Mouse (Mus musculus) R1 (cell line): ENCODE results near the gene Ccdc137.
A peak's percentile ranks its signal among the peaks of the same experiment; 100 is the strongest.

ENCODE experiments used
- DNase-seq: peaks from one replicate; pipeline ENCODE4 v3.0.0-alpha.2; 2018; ENCODE audit warnings: low read depth, low spot score

Ccdc137 gene

DNA sequence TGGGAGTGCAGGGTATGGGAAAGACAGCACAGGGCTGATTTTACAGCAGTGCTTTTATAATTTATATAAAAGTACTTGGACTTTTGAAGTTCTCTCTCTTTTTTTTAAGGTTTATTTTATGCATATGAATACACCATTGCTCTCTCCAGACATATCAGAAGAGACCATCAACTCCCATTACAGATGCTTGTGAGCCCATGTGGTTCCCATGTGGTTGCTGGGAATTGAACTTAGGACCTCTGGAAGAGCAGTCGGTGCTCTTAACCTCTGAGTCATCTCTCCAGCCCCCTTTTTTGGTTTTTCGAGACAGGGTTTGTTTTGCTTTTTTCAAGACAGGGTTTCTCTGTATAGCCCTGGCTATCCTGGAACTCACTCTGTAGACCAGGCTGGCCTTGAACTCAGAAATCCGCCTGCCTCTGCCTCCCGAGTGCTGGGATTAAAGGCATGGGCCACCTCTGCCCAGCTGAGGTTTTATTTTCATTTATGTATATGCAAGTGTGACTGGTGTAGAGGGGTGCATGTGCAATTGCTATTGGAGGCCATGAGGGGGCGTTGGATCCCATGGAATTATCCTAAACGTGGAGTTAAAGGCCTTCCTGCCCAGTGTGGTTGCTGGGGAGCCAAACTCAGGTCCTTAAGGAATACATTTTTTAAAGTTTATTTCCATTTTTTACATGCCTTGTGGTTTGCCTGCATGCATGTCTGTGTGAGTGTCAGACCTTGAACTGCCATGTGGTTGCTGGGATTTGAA is 1.1 kb downstream of the Ccdc137 start:
- peak; percentile 71 for DNase-seq

GRCm38 (mm10) chr11:120463536-120463935 is 5.6 kb downstream of the Ccdc137 start:
- no peak for DNase-seq

- DNase-seq, result no peak
These were observed 6.5 kb downstream of the Ccdc137 start for GRCm38 (mm10) chr11:120464365-120464764.

- no peak for DNase-seq
These were observed 7.6 kb downstream of the Ccdc137 start for GRCm38 (mm10) chr11:120465521-120465920.

DNA sequence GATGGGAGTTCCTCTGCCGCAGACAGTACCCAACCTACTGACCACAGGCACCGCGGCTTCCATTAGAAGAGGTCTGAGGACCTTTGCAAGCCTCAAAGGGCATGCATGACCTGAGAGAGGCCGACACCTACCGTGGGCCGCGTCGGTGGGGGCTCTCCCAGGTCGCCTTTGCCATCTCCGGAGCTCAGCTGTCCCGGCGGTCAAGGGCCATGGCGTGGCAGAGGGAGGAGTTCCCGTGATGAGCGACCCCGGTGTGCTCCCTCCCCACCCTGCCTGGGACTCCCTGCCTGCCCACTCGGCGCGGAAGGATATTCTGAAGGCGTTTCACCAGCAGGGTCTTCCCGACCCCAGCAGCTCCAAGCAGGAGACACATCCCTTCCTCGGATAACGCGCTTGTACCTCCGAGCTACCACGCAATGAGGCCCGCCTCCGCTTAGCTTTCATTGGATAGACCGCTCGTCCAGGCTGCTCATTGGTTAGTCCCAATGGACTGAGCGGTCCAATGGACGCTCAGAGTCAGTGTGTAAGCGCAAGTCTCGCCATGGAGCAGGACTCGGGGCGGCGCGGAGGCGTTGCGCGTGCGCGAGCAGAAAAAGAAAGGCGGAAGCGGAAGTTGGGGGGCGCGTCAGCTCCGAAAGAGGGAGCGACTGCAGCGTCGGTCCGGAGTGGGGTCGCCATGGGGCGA is 9.3 kb downstream of the Ccdc137 start, which contains the start of gene Arl16:
Arl16 (minus strand) TSS at position 557 of the 685 bp plus-strand sequence.
- DNase-seq, result peak; percentile 100

- DNase-seq, result no peak
These were observed 9.8 kb downstream of the Ccdc137 start for GRCm38 (mm10) chr11:120467736-120468092.

DNA sequence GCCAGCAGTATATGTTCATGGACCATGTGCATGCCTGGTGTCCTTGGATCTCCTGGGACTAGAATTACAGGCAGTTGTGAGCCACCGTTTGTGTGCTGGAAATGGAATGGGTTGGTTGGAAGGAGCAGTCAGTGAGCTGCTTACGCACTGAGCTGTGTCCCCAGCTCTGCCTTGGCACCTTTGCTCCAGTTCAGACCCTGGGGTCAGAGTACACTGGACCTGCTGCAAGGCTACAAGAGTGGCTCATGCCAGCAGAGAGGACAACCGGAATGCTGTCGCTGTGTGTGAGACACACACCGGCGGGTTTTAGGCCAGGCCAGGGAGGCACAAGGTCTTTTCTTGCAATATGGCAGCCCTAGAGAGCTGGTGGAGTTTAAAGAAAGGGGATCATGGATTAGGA is 14.1 kb downstream of the Ccdc137 start:
- no peak for DNase-seq

DNA sequence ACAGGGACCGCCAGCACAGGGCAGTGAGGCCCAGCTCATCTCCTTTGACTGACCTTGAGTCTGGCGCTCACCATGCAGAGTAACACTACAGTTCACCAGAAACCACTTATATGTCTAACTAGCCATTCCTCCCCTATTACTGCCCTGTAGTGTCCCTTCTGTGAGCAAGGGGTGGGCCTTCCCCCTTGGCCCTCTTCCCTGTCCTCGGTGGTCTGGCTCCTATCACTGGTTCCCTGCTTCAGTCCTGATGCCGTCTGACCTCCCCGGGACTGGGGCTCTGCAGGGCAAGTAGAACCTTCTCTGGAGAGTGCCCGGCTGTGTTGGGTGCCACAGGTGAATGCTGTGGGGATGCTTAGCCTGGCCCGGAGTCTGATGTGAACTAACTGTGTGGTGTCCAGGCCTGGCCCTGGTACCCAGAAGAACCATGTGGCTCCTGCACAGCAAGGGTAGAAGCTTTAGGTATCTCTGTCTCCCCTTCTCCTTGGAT is 25.6 kb downstream of the Ccdc137 start:
- DNase-seq, result no peak

DNA sequence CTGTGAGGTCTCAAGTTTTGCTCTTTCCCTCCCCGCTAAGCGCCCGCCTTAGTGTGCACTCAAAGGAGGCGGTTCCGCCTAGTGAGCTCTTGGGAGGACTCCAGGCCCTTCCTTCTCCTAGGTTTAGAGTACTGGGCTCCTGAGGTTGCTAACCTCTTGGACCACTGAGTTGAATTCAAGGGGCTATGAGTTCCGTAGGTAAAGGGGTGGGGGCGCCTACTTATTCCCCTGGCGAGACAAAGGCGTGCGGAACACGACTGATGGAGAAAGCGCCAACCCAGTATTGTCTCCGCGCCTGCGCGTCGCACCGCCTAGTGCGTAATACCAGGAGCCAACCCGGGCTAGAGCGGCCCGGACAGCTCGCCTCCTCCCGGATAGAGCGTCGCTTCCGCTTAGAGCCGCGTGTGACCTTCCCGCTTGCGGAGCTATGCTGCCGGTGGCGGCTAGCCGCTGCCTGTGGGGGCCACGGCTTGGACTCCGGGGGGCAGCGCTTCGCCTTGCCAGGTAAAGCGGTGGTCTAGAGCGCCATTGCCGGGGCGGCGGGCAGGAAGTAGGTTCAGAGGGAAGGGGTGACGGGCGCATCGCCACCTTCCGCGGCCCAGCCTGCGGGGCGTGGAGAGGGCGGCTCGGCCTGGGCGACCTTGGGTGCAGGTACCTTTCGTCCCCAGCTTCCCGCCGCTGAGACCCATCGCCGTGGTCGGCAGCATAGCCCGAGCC is 26.5 kb downstream of the Ccdc137 start, which contains the start of gene Mrpl12:
Mrpl12 (plus strand) TSS at position 349 of the 717 bp plus-strand sequence.
- peak; percentile 96 for DNase-seq

DNA sequence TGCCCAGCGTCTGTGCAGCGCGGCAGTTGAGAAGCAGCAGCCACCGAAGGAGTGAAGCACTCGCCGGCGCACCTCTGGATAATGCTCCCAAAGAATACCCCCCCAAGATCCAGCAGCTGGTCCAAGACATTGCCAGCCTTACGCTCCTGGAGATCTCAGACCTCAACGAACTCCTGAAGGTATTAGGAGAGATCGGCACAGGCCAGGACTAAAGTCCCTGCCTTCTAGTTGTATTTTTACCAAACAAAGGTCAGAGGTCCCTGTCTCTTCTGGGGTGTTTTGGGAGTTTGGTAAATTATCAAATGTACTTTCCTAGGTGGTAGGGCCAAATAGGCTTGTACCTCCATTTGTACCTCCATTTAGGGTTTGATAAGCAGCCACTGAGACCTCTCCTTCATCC is 27.3 kb downstream of the Ccdc137 start:
- no peak for DNase-seq

GRCm38 (mm10) chr11:120488516-120488915 is 30.6 kb downstream of the Ccdc137 start:
- DNase-seq, result peak; percentile 35

DNA sequence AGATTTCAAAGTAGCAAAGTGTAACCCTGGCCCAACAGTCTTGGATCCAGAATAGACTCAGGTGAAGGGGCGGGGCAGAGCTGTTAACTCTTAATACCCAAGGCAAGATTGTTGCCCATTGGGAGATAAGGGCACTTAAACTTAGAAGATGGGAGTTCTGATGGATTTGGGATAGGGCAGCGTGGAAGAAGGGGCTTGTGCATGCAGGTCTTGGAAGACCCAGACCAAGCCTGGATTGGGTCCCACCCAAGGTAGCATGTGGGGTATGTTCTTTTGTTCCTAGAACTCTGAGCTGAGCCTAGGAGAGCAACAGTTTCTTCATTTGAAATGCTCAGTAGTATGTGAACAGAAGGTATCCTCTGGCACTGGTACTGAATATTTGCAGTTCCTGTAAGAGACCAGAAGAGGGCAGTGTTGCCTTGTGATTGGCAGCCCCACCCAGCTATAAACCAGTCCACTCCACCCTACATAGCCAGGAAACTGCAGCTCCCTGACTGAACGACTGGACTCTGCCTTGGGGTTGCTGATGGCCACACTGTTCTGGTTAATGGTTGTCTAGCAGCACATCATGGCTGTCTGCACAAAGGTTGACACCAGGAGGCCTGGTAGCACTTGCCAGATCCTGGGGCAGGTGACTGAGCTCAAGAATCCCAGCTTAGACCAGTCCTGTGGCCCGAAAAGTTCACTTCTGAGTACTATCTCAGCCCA is 31.3 kb downstream of the Ccdc137 start:
- DNase-seq, result peak; percentile 86

- no peak for DNase-seq
These were observed 32.6 kb downstream of the Ccdc137 start for GRCm38 (mm10) chr11:120490291-120491046.

DNA sequence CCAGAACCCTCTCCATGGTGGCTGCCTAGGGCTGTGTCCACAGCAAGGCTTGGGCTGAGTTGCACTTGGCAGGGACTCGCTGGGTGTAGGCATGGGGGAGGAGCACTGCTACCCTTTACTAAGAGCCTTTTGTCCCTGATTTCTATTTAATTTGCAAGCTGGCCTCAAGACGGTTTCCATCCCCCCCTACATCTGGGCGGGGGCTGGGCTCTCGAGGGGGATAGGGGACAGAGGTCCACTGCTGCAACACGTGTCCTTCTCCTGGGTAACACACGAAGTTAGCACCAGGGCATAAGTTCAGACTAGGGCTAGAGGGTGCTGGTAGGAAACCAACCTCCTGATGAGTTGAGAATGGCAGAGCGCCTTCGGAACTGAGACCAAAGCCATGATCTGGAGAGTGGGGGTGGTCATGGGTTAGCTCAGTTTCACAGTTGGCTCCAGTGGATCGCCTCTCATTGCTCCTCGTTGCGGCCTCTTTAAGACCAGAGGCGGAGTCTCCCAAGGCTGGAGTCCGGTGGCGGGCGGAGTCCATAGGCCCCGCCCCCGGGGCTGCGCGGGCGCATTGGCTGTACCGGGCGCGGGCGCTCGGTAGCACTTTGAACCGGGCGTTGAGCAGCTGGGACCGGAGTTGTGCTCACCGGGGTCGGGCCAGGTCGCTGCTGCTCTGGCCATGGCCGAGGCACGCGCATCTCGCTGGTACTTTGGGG is 33.6 kb downstream of the Ccdc137 start, which contains the start of gene Slc25a10:
Slc25a10 (plus strand) TSS at position 524 of the 707 bp plus-strand sequence.
- peak; percentile 91 for DNase-seq

DNA sequence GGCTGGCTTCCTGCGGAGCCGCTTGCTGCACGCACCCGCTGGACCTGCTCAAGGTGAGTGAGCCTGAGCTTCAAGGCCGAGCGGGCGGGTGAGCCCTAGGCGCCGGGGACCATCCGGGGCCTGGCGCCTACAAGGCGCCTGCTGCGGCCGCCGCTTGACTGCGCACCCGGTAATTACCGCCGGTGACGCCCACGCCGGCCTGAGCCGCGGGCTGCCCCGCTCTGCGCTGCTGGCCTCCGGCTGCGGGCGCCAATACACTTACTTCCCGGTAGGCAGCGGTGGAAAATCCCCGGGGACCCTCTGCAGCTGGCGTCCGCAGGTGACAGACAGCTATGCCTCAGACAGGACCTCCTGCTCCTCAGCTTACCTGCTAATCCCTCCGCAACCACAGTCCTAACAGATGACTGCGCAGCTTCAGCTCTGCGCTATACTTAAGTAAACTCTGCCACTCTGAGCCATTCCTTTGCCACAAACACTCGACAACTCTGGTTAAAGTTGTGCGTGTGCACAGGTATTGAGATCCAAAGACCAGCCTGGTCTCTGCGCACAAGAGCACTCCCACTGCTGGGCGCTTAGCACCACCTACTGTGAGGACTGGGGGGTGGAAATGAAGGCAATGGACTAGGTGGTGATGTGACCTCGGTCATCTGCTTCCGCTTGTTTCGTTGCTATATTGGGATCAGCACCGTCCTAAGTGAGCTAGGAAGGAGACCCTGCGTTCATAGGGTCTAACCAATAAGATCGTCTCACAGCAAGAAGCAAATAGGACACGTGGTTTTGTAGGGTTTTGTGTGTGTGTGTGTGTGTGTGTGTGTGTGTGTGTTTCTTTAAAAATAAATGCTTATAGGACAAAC is 34.3 kb downstream of the Ccdc137 start:
- peak; percentile 82 for DNase-seq

- no peak for DNase-seq
These were observed 34.9 kb downstream of the Ccdc137 start for GRCm38 (mm10) chr11:120492878-120493203.

- DNase-seq, result no peak
These were observed 35.4 kb downstream of the Ccdc137 start for GRCm38 (mm10) chr11:120493351-120493750.

DNA sequence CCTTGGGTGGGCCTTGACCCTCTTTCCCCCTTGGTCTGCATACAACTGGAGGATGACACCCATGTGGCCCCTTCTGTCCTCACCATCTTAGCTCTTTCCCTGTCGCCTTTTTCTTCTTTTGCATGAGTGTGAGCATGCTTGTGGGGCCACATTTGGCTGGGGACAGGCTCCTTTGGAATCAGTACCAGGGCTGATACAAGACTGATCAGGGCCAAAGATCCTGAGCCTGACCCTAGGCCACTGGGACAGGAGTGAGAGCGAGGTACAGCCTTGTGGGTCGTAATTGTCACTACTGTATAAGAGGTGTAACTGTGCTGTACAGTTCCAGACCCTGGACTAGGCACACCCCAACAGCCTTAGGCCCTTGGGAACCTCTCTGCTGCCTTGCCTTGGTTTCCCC is 36.0 kb downstream of the Ccdc137 start:
- no peak for DNase-seq

DNA sequence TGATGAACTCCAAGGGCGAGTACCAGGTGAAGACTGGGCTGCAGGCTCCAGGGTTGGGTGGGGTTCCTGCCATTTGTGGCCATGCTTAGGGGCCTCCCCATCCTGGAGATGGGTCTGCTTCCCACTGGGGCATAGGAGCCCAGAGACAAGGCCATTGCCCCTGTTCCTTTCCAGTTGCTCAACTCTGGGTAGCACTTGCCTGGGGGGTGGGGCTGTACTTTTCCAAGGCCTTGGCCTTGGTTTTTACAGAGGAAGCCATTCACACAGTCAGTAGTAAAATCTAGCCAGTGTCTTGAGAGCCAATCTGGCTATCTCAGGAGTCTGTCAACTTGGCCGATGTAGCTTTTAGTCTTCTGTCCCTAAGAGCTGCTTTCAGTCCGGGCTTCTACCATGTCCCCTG is 39.5 kb downstream of the Ccdc137 start:
- no peak for DNase-seq
